Mouse (Mus musculus) G1E-ER4 (cell line): ENCODE measurements around the gene Ttll3. TPM values are rescaled to one million over a fixed set of nuclear protein-coding genes. Genes with fewer than 3 reads are reported as not detected.

Source experiments
- GATA1 ChIP-seq: IDR thresholded peaks from one replicate; pipeline ENCODE4 v1.8.0; 2012; ENCODE audit warnings: low read length, inconsistent platforms
- polyA plus RNA-seq: library from polyadenylated mRNA; stranded (reverse); fragments of >175 nt; gene quantifications from 2 replicates; pipeline ENCODE4 v1.2.3, GENCODE M21; 2012

Ttll3 gene
- polyA plus RNA-seq, 1 experiment: 4.8 TPM

DNA sequence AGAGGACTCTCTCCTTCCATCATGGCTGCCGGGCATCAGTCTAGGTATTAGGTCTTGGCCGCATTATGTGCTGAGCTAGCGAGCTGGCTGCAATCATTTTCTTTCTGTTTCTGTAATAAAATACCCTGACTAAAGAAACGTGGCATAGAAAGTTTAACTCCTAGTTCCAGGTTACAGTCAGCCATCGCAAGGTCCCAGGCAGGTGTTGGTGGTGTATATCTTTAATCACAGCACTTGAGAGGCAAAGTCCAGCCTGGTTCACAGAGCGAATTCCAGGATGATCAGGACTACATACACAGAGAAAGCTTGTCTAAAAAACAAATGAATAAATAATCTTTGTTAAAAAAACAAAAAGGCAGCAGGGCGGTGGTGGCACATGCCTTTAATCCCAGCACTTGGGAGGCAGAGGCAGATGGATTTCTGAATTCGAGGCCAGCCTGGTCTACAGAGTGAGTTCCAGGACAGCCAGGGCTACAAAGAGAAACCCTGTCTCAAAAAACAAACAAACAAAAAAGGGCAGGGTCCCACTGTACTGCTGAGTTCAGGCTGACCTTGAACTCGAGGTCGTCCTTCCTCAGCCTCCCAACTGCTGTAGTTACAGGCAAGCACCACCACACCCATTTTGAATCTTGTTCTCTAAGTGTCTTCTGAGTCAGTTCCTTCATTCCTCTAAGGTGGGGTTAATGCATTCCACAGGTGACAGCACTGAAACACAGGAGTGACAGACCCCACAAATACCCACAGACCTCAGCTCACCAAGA lies 7.4 kb downstream of the Ttll3 start:
- TF ChIP-seq GATA1: no peak

DNA sequence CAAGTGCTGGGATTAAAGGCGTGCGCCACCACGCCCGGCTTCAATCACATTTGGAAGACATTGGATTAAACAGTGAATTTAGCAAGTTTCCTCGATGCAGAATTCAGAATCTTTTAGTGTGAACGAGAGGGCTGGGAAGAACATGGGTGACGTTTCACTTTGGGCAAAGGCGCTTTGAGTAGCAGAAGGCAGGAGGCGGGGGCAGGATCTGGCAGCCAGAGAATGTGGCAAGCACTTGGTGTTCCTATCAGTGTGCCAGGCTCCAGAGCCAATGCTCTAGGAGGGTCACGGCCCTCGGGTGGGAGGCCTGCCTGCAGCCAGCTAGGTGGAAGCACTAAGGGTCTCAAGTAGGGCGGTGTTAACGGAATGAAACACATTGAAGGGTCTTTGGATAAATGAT lies 13.0 kb downstream of the Ttll3 start:
- no peak for TF ChIP-seq GATA1

DNA sequence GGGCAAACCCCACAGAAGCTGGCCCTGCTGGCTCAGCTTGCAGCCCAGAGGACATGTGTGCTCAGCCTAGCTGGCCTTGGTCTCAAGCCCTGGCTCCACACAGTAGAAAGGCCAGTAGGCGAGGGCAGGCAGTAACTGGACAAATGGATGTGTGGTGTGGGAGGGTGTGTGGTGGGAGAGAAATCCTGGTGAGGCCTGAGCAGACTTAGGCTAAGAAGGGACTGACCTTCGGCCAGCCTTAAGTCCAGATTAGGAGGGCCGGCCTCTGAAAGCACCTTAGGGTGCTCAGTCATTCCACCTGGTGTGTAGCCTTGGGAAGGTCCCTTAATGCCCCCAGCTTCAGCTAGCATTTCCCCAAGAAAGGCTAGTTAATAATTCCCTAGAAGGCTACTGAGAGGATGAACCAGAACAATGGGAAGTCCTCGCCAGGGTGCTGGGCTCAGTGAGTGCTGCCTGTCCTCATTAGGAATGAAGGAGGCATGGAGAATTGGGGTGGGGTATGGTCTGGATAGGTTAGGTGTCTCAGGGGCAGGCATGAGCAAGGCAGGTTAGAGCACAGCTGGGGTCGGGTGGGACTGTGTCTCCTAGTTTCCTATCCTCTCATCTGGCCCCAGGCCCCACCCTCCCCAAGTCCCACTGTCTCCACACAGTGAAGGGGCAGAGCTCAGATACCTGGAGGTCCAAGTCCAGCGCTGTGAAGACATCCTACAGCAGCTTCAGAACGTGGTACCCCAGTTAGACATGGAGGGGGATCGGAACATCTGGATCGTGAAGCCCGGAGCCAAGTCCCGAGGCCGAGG lies 15.8 kb downstream of the Ttll3 start:
- TF ChIP-seq GATA1: no peak

DNA sequence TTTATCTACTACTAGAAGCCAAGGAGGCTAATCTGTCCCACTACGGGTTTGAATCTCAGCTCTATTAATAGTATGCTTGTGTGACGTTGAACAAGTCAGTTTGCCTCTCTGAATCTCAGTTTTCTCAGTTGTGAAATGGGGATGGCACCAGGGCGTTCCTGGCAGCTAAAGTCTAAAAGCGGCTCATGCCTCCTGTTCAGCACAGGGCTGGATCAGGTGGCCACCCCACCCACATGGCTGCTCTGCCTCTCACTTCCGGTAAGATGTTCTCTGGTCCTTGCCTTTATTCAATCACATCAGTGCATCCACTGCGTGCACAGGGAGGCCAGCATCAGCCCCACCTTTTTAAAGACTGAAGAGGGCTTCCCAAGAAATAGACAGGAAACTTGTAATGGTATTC lies 16.4 kb downstream of the Ttll3 start:
- TF ChIP-seq GATA1: no peak

DNA sequence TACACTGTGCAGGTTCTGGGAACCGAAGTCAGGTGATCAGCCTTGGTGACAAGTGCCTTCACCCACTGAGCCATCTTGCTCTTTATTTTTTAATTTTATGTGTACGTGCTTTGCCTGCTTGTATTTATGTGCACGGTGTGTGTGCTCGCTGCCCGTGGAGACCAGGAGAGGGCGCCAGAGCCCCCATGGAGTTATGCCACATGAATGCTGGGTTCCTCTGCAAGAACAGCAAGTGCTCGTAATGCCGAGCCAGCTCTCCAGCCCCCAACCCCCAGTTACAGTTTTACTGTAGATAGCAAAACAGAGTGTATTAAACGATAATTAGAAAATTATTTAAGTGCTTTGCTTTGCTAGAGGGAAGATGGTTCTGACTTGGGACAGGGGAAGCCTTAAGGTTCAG lies 17.6 kb downstream of the Ttll3 start:
- no peak for TF ChIP-seq GATA1

DNA sequence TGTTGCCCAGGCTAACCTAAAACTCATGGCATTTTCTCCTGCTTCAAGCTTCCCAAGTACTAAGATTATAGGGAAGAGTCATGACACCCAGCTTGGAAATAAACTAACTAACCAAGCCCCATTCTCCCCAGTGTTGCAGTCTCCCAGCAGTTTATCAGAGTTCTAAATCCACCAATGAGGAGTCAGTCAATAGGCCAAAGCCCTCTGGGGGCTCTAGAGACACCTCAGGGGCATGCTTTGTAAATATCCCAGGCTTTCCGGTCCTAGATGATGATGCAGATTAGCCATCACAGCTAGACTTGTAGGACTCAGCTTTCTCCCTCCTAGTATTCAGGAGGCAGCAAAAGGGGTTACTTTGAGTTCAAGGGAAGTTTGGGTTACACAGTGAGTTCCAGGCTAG lies 20.9 kb downstream of the Ttll3 start:
- no peak for TF ChIP-seq GATA1

DNA sequence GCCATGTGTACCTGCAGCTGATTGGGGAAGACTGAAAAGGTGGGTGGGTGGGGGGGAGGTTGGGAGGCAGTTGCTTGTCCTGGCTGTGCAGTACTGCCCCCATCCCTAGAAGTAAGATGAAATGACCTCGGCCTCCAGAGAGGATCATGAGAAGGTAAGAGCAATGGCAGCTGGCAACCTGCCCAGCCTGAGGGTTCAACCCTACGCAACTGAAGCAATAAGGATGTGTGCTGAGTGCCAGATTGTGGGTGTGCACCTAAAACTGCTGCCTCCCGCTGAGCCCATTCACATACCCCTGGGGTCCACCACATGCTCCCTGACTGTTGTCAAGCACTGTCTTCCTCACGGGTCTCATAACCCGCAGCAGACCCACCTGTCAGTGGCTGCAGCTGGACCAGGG lies 27.4 kb downstream of the Ttll3 start:
- TF ChIP-seq GATA1: no peak

DNA sequence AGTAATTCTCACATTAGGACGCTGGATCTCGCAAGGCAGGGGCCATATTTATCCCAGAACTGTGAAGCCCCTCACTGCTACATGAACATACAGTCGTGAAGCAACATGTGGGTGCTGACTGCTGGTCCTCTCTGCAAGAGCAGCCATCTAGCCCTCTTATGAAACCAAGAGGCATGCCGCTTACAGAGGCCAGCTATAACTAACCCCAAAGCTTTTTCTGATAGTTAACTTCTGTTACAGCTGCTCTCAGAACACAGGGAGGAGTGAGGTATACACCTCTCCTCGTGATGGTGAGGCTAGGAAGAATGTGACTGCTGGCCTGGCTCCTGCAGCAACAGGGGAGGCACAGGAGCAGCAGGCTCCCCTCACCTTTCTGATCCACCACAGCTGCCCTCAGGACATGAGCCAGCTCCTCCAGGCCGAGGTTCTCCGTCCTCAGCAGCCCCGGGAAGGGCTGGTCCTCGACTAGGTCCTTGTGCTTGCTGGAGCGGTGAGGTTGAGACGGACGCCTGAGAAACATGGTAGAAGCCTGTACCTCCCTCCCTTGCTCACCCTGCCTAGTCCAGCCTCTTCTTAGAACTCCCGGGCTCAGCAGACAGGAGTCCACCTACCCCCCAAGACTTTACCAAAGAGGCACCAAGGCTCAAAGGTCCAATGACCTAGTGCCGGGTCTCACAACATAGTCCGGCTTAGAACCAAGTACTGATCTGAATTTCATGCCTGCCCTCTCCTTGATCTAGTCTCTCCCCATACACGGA lies 29.6 kb downstream of the Ttll3 start:
- TF ChIP-seq GATA1: no peak

DNA sequence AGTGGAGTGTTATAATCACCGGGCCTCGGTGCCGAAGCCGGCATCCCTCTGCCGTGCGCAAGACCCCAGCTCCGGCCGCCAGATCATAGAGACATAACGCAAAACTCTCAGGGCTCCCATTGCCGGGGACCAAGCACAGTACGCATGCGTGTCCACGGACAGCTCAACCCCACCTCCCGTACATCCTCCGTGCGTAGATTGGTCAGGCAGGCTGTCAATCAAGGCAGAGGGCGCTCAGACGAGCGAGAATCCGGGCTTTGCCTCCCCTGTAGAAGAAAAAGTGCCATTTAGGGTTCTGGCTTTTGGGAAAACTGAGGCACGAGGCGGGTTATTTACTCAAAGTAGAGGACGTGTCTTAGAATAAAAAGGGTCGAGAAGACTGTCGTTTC lies 30.1 kb downstream of the Ttll3 start, which contains the start of gene Rpusd3:
Gene Rpusd3 (minus strand): TSS at position 142 of the 389 bp plus-strand sequence.
- no peak for TF ChIP-seq GATA1

DNA sequence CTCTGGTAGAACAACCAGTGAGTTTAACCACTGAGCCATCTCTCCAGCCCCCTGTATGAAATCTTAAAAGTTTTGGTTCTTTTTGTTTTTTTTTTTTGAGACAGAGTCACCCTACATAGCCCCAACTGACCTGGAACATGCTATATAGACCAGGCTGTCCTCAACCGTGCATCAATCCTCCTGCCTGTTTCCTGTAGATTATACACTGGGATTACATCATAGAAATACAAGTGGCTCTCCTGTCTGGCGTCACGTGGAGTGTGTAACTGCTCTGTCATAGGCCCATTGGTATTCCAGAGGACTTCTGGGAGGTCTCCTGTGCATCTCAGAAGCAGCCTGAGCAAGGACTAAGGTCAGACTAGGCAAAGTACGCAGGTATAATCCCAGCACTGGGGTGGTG lies 33.9 kb downstream of the Ttll3 start:
- no peak for TF ChIP-seq GATA1

DNA sequence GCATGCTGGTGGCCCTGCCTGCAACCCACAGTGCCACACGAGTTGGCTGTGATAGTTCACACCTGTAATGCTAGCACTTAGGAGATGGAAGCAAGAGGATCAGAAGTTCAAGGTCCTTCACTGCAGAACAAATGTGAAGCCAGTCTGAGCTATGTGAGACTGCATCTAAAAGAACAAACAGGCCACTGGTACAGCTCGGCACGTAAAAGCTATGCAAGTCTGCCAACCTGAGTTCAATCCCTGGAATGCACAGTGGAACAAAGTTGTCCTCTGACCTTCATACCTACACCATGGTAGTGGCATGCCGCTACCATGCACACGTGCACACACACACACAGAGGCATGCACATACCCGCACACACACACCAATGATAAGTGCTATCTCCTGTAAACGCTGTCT lies 35.1 kb downstream of the Ttll3 start:
- TF ChIP-seq GATA1: no peak

DNA sequence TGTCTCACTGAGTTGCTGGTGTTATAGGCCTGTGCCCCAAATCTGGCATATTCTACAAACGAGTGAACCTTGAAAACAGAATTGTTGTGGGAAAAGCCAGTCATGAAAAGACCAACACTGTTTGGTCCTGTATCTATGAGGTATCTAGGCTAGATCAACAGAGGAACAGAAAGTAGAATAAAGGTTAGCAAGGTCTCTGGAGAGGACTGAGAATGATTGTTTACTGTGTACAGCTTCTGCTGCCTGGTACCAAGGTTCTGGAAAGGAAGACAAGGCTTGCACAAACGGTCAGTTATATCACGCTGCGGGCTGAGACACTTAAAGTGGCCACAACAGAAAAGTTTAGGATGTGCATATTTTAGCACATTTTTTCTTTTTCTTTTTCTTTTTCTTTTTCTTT lies 37.6 kb downstream of the Ttll3 start:
- no peak for TF ChIP-seq GATA1

DNA sequence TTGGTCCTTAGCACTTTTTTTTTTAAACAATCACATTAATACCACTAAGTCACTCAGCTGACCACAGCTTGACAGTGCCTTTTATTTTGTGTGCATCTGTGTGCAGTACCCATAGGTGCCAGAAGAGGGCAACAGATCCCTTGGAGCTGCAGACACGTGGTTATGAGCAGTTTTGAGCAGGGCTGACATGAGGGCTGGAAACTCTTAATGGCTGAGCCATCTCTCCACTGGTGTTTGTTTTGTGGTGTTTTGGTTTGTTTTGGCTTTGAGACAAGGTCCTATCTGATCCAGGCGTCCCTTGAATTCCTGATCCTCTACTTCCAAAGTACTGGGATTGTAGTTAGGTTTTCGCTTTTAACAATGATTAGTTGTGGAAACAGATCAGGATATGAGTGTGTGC lies 38.3 kb downstream of the Ttll3 start:
- TF ChIP-seq GATA1: no peak

DNA sequence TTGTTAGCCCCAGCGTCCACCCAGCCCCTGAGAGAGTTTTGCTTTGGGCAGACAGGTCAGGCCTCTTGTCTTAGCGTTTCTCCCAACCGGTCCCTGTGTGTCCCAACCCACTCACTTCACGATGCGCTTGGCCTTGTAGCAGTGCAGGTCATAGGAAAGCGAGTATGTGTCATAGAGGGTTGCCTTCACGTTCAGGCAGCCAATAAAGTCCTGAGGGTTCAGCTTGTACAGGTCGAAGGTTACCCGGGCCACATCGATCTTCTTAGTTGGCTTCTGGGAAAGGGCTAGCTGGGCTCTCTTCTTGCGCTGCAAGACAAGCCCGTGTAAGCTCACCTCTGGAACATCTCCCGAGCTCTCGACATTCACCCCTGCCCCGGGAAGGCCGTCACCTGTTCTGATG lies 38.9 kb downstream of the Ttll3 start:
- no peak for TF ChIP-seq GATA1

DNA sequence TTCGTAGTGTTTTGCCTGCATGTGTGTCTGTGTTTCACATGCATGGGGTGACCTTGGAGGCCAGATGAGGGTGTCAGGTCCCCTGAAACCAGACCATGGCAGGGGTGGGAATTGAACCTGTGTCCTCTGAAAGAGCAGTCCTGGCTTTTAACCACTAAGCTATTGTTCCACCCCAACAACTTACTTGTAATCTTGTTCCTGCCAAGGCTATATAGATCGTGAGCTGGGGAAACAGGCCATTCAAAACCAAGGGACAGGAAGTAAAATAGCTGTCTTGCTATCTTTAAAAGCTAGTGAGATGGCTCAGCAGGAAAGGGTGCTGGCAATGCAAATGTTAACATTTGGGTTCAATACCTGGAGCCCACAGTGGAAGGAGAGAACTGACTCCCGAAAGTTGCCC lies 40.9 kb downstream of the Ttll3 start:
- no peak for TF ChIP-seq GATA1

DNA sequence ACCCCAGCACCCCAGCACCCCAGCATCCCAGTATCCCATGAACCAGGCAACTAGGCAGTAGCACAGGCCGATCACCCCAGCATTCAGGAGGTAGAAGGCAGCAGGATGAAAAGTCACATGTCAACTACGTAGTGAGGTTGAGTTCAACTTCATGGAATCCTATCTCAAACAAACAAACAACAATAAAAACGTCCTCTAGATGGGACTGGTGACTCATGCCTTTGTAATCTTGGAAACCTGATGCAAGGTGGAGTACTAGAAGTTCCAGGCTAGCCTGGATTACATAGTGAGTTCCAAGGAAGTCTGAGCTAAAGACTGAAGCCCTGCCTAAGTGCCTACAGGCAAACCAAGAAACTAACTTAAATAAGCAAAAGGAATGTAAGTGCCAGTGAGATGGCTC lies 41.8 kb downstream of the Ttll3 start:
- TF ChIP-seq GATA1: no peak

DNA sequence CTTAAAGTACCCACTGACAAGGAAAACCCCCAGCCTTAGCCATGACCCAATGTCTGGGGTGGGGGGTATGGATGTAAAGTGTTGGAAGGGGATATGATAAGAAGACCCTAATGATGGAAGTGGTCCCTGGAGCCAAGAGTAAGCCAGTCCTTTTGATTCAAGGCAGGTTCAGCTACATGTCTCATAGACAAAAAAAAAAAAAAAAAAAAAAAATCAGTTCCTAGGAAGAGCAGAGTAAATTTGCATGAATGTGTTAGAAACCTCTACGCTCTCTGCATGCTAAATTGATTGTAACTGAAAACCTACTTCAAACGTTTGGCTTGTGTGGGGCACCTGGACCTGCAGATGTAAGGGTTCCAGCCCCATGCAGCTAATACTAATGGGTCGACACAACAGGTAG lies 42.7 kb downstream of the Ttll3 start:
- TF ChIP-seq GATA1: no peak
